Mouse (Mus musculus) lung, postnatal 0 days (tissue): ENCODE measurements at regions not wholly inside any gene's neighbourhood (a gene's known extent, or its start where the extent isn't known, plus 50 kb on each side); places are given as distances from the start of the nearest gene placed in this dataset.

Experiments used
- CTCF ChIP-seq: IDR thresholded peaks from 2 replicates; pipeline ENCODE4 v1.5.1; 2016; ENCODE audit warnings: antibody characterized with exemption, mild to moderate bottlenecking
- EP300 ChIP-seq: IDR thresholded peaks from 2 replicates; pipeline ENCODE4 v1.6.1; 2016; ENCODE audit warnings: antibody characterized with exemption, mild to moderate bottlenecking, control low read depth

- TF ChIP-seq CTCF (no peak), EP300 (no peak)
These were observed 128.4 kb downstream of the Irs2 start for GRCm38 (mm10) chr8:10879883-10880282.
